Mouse (Mus musculus) ovary, postnatal 14 days (tissue): ENCODE results near the gene Mipep.

ENCODE experiments used
- DNase-seq: peaks from one replicate; pipeline ENCODE4 v3.0.0; 2022; ENCODE audit warnings: low spot score

The Mipep gene

DNA sequence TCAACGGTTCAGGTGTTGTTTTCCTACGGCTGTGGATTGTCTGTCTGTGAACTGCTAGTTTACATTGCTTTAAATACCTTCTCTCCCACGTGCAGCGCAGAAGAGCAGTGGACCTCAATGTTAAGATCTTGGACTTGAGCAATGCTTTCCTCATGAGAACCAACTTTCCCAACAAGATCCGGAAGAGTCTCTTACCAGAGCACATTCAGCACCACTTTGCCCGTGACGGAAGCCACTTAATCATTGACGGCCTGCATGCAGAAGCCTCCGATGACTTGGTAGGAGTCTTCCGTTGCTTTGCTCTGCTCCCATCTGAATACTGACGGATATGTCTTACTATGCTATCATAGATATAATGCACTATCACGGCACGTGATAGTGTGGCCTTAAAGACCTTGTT, 17.7 kb downstream of the Mipep start:
- no peak for DNase-seq

DNA sequence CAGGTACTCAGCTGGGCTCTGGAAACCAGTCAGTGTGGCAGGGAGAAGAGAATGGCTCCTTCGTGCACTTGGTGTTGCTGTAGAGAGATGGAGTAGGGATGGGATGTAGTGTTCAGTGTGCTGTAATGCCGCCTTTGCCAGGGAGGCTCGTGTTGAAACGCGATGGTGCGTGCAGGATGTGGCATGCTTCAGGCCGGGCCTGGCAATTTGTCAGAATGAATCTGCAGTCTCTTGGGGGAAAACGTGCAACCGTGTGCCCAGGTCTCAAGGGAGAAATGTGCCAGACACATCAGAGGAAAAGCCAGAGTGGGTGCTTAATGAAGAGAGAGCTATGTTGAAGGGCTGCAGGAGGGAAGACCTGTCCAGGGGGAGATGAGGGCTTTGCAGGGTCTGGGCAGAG, 20.6 kb downstream of the Mipep start:
- DNase-seq = no peak

DNA sequence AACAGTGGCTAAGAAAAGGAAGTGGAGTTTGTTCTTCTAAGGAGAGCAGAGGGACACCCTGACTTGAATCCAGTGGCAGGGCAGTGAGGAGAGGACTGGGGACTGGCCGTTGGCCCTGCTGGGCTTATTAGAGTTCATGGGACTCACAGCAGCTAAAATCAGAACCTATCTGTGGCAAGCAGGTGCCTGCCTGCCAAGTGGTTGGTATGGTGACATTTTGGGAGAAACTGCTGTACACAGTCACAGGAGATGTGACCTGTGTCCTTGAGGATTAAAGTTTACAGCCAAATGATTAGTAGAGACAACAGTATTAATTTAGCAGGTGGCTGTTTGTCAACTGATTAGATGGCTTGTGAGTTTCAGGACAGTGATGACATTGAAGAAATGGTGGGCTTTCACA, 21.5 kb downstream of the Mipep start:
- no peak for DNase-seq

DNA sequence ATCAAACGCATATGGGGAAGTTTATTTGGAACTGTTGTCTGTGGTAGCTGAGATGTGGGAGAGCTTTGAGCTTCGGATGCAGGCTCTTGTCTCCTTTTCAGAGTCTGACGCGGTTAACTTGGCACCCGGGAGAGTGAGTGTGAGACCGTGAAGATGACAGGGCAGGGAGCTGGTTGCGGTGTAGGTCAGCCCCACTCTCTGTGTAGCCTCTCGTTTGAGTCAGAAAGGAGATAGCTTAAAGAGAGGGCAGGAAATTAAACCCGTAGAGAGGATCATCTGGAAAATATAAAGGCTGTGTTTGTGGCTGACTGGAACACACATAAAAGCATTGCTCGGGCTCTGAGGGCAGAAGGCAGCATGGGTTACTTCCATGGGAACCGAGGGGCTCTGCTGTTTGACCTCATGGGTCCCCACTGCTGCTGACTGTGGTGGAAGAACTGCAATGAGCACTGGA, 22.5 kb downstream of the Mipep start:
- DNase-seq = no peak

DNA sequence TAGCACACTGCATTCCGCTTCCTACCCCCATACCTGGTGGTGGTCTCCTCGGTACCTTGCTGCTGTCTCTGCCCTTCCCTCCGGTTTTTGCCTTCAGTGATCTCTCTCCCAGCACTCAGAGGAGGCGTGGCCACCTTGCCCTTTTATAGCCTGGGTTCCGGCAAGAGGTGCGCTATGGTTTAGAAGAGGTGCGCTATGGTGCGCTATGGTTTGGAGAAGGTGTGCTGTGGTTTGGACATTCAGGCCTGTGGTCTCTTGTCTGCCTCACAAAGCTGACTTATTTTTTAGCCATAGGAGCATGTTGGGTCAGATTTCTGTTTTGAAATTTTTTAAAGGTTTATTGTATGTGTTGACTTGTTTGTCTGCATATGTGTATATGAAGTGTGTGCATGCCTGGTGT, 25.5 kb downstream of the Mipep start:
- DNase-seq = no peak

DNA sequence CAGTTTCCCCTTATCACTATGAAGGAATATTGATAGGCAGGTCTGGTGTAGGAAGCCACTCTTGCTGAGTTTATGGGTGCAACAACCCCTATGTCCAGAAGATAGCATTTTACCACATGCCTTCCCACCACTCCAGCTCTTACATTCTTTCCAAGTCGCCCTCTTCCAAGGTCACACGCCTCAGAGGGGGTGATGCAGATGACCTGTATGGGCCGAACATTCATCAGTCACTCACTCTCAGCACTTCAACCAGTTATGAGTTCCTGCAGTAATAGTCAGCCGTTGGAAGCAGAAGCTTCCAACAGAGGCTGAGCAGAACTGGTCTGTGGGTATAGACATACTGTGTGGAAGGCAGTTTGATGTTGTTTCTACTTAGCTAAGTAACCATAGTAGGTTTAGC, 27.2 kb downstream of the Mipep start:
- no peak for DNase-seq

DNA sequence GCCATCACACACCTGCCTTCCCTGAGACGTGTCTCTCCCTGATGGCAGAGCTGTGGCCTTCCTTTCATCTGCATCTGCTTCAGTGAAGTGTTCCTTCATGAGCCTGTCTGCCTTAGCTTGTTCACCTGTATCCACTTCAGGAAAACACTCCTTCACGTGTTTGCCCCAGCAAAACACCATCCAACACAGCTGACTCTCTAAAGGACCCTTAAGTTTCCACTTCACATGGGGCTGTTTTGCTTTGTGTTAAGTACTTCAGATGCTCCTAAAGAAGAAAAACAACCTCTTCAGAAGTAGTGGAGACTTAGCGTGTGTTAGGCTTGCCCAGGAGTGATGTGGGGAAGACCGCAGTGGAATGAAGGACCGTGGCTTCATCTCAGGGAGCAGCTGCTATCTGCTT, 30.7 kb downstream of the Mipep start:
- DNase-seq = no peak

DNA sequence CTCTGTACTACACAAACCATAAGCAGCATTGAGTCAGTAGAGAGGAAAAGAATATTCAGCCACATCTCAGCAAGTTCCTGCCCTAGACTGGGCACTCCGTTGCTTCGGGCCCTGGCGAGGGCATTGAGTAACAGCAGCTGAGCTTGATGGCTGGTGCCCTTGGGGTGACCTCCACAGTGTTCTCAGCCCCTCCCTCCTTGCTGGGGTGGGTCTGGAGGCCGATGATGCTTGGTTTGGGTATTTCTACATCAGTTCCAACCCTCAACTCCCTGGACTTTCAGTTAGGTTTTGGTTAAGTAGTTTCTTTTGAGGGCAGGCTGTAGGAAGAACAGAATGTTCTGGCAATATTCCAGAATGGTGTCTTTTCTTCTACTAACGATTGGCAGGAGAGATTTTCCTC, 33.7 kb downstream of the Mipep start:
- DNase-seq = no peak

DNA sequence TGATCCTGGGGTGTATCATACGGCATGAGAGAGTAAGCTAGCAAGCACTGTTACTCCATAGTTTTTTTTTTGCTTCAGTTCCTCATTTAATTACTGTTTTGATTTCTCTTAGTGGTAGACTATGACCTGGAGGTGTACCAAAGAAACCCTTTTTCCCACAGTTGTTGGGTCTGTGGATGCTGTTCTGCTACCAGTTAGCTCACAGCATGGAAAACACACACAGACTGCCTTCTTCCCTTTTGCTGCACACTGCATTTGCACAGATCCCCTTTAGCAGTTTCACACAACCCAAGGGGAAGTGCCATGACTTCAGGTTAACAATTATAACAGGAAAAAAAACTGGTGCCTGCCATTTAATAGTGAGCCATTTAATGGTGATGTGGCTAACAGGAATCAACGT, 45.7 kb downstream of the Mipep start:
- DNase-seq = no peak

DNA sequence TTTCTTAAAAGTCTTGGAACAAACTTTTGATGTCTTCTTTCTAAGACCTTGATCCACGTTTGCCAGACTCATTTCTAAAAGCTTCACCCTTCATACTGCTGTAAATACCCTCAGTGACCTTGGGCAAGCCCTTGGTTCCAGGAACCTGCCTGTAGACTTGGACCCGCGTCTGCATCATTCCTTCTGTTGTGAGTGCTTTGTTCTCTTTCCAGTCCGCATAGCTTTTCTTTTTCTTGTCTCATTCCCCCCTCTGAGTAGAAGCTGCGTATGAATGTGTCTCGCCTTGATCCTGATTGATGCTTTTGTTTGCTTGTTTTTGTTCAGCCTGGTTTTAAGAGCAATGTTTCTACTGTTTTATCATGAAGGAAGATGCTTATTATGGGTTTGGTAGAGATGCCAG, 52.3 kb downstream of the Mipep start:
- DNase-seq = no peak

DNA sequence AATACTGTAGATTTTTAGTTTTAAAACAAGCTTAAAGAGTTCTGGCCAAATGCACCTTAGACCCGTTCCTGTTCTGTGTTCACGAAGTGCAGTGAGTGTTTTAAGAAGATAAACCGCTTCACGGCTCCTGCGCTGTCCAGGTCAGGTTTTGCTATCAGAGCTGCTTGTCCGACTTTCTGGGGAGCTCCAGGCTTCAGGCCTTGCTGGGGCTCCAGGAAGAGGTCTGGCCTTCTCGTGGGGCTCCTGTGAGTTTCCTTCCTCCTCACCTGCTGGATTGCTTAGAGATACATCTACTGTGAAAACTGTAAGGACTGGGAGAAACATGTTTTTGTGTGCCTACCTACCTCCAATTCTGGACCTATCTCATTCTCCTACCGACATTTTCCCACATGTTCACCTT, 55.3 kb downstream of the Mipep start:
- no peak for DNase-seq

DNA sequence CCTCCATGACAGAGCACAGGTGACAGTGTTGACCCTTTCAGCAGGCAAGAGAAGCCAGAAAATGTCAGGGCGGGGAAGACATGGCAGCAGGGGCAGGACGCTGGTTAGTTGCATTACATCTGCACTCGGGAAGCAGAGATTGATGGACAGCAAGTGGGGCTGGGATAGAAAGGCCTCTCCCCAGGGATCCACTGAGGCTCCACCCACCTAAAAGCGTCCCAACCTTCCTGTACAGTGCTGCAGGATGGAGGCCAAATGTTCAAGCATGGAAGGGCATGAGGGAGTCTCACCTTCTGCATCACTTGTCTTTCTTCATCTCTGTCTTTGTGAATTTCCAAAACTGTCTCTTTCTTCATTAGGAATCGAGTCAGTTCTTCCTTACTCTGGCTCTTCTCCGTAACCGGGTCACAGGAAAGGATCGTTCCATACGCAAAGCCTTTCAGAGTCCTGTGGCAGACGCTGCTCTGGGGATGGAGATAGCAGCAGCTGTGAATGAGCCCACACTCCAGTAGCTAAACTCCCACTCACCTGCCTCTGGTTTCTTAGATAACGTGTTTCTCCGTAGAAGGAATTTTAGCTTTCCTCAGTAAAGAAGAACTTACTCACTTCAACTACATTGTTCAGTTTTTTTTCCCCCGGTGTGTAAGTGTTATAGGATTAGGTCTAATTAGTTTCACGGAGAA, 57.7 kb downstream of the Mipep start:
- DNase-seq = no peak

DNA sequence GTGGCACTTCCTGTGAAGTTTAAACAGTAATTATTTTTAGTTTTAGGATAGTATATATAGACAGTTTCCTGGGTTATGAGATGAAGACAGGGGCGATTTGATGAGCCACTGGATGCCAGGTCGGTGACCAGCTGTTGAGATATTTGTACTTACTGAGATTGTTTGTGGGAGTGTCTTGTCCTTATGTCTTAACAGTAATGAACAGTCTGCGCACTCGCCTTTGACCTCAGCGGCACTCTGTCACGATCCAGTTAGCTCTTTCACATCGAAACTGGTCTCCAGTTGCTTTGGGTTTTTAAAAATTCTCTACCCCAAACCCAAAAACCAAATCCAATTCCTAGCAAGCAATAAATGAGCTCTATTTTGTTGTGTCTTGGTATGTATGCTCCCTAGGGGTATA, 59.2 kb downstream of the Mipep start:
- DNase-seq = no peak

DNA sequence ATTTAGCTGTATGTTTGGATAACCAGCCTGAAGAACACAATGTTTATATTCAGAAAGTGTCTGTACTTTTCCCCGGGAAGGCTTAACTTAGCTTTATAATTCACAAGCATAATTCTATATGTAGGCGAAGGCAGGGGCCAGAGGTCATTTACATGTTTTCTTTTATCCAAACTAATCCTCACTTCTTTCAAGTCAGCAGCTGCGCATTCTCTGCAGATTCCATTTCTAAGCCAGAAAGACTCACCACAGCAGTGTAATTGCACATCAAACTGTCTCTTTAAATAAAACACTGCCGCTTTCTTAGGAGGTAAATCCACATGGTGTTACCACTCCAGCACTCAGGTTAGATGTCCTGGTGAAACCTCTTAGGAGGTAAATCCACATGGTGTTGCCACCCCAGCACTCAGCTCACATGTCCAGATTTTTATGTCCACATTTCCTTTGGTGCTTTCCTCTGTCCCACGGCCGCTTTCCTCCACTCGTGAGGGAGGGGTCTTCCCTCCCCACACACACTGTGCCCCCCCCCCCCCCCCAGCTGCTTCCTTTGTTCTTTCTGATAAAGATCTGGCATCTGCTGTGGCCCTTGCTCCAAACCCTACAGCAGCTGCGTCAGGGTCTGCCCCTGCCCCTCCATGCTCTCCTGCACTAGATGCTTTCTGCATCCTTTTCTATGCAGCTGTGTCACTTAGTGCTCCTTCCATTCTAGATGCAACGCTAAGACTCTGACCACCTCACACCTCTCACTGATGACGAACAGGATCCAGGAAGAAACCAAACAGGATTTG, 61.1 kb downstream of the Mipep start:
- no peak for DNase-seq

DNA sequence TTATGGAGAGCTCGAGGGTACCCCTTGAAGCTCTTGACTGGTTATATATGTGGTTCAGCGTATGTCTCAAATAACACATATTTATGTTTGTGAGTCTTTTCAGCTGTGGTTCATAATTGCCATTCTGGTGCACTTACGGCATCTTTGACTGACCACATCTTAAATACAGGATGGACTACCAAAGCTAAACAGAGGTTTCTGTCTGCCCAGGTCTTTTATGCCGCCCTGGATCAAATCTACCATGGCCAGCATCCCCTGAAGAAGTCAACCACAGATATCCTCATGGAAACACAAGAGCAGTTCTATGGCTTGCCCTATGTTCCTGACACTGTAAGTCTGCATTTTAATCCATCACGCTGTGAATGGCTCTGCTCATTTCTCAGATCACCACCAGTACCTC, 61.8 kb downstream of the Mipep start:
- no peak for DNase-seq

DNA sequence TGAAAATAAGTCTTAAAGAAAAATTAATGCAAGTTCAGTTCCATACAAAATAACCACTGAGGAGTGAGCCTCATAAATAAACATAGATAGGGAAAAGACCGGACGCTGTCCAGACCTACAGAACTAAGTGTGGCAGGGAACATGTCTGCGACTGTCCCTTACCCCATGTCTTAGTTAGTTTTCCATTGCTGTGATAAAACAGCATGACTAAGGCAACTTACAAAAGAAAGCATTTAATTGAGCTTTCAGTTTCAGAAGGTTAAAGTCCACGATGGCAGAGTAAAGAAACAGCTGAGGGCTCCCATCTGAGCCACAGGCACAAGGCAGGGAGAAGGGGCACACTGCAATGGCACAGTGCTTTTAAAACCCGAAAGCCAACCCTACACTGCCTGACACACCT, 63.8 kb downstream of the Mipep start:
- no peak for DNase-seq

DNA sequence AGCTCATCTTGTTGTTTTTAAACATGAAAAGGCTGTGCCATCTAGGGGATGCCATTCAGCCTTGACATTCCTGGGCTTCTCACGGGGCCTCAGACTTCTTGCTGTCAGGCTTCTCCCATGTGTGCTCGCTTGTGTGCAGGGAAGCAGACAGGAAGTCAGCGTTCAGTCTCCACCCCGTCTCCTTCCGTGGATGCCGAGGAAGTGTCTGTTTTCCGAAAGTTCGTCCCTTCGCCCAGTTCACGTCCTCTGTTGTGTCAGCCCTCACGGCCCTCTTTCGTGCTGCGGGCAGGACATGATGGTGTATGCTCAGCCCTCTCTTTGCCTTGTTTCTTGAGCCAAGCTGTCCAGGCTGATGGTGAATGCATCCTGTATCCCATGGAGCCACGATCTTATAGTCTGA, 65.7 kb downstream of the Mipep start:
- no peak for DNase-seq

DNA sequence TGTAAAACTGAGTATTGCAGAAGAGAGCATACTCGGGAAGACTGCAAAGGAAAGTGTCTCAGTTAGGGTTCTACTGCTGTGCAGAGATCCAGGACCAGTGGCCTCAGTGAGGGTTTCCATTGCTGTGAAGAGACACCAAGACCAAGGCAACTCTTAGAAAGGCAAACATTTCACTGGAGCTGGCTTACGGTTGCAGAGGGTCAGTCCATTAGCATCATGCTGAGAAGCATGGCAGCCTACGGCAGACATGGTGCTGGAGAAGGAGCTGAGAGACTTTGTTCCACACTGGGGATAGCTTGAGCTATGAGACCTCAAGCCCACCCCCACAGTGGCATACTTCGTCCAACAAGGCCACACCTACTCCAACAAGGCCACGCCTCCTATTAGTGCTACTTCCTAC, 67.3 kb downstream of the Mipep start:
- DNase-seq = no peak

DNA sequence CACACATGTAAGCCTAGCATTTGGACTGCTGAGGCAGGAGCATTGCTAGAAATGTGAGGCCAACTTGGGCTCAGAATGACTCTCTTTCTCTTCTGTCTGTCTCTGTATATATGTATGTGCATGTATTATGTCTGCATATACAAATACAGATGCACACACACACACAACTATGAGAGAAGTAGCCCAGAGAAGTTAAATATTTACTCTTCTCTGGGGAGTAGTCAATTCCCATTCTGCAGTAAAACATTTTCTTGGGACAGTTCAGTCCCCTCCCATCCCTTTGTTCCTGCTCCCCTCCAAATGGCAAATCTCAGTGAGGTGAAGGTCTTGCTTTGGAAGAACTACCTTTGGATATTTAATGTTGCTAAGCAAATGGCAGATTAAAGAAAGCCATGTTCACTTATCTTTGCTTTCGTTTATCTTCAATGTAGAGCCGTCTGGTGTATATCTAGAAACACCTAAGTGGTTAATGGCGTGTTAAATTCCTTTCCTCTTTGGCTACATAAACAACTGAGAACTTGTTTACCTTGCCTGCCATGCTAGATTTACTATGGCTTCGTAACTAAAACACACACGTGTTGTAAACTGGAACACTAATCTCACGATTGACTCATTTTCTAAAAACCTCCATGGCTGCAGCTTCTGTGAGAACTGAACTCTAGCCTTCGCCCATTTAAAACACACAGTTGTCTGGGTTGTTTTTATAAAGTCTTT, 72.0 kb downstream of the Mipep start:
- DNase-seq = no peak

DNA sequence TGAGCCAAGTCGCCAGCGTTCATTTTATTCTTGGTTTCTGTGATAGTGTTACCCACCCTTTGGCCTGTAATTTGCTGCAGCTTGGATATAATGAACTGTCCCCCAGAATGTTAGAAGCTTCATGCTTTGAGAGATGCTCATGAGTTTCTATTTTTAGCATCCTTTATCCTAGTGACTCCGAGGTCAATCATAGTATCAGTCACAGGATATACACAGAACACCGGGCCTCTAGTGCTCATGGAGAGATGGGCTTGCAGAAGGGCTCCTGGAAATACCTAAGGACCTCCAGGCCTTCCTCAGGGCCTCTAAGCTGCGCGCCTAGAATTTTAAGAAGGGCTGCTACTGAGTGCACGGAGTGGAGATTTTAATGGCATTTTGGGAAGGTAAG, 72.5 kb downstream of the Mipep start:
- no peak for DNase-seq

DNA sequence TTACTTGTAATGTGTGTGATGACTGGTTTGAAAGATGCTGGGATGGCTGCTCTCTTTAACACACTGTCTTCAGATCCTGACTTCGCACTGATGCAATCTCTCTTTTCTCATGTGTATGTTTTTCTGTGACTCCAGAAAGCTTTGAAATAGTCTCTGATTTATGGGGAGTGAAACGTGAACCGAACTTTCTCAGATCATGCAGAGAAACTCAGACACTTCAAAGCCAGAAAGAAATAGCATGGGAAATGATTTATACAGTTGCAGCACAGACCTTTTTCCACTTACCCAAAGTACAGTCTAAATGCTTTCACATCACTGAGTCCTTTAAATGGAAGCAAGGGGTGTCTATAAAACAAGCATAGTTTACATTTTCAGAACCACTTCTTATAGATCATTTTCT, 79.0 kb downstream of the Mipep start:
- DNase-seq = no peak

DNA sequence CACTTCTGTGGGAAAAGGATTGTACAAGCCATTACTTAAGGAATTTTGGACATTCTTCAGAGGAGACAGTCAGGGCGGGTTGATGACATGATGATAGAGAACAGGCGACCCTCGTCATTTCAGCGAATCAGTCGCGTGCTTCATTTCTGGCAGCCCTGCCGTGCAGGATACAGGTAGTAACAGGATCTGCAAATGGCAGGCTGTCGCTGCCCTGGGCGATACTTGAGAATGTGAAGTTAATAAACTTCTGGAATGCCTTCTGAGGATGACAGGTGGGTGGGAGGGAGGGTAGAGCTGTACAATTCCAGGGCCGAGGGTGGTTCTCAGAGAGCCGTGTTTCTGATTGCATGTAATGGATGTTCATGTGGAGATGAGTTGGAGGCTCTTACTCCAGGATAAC, 82.0 kb downstream of the Mipep start:
- no peak for DNase-seq

DNA sequence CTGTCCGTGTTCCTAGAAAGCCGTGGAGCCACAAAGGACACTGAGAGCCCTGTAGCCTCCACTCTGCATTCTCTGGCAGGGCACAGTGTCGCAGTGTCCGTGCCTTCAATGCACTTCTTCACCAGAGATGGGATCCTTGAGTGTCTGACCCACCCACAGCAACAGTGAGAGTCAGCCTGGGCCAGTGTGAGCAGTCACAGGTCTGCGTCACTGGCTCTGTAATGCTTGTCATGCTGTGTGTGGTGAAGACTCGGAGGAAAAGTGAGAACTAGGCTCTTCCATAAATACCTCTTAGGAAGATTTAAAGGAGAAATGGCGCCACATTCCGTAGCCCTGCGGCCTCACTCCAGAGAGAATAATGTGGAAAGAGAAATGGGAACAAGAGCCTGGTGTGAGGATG, 84.0 kb downstream of the Mipep start:
- no peak for DNase-seq
